Mouse (Mus musculus) hindbrain, embryonic 12.5 days (tissue): ENCODE measurements around the gene Tango6. TPM values are rescaled to one million over a fixed set of nuclear protein-coding genes. Genes with fewer than 3 reads are reported as not detected.

Experiments
- ATAC-seq: fragments of 200-750 bp; cut with Nextera tagmentation; 2 replicates; pipeline ENCODE4 v1.8.0; 2017; ENCODE audit warnings: moderate TSS enrichment; ENCODE audit not compliant: low FRiP score
- H3K27ac ChIP-seq: fragments of 300-500 bp; sonication (generic); 2 replicates; pipeline ENCODE4 v1.5.1; 2016; ENCODE audit warnings: mild to moderate bottlenecking
- H3K27me3 ChIP-seq: fragments of 300-500 bp; sonication (generic); 2 replicates; pipeline ENCODE4 v1.6.1; 2016; ENCODE audit warnings: mild to moderate bottlenecking
- H3K36me3 ChIP-seq: fragments of 300-500 bp; sonication (generic); 2 replicates; pipeline ENCODE4 v1.6.1; 2016; ENCODE audit warnings: mild to moderate bottlenecking
- H3K4me1 ChIP-seq: fragments of 300-500 bp; sonication (generic); 2 replicates; pipeline ENCODE4 v1.6.1; 2016
- H3K4me2 ChIP-seq: fragments of 300-500 bp; sonication (generic); replicated peaks from 2 replicates; pipeline ENCODE4 v1.6.1; 2016; ENCODE audit warnings: mild to moderate bottlenecking
- H3K4me3 ChIP-seq: fragments of 300-500 bp; sonication (generic); 2 replicates; pipeline ENCODE4 v1.5.1; 2016; ENCODE audit warnings: mild to moderate bottlenecking
- H3K9ac ChIP-seq: fragments of 300-500 bp; sonication (generic); 2 replicates; pipeline ENCODE4 v1.6.1; 2016; ENCODE audit warnings: mild to moderate bottlenecking, moderate library complexity
- H3K9me3 ChIP-seq: fragments of 300-500 bp; sonication (generic); replicated peaks from 2 replicates; pipeline ENCODE4 v1.6.1; 2016; ENCODE audit warnings: mild to moderate bottlenecking
- WGBS: fragments of 180-500 bp; shearing (Covaris S2); methylation state at CpG from one replicate; pipeline ENCODE4 v1.1.7; 2016; 5-methylcytosine and 5-hydroxymethylcytosine counted together
- polyA plus RNA-seq: library from polyadenylated mRNA; unstranded; fragments of >200 nt; fragmentation: Nextera tagmentation; extraction: Ambion mirVana; gene quantifications from 2 replicates; pipeline ENCODE4 v1.2.1, GENCODE M21; 2016

Gene Tango6
- polyA plus RNA-seq, 1 experiment from 2014 or later: 10.3 TPM

DNA sequence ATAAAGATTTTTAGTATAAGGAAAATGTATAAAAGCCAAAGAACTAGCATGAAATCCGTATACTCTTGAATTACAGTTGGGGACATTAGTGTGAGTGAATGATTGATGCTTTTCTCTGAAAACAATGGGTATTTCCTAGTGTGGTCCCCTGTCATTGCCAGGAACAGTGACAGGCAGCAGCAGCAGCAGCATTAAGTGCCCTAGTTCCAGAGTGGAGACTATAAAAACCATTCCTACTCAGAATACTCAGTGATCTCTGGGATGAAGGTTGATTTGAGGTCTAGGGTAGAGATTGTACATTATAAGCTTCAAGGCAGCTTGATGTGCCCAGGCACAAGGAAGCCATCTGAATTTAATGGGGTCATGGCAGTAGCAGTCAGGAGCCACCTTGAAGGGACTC is 45.0 kb downstream of the Tango6 start:
- Histone ChIP-seq H3K27me3 (peaks cover 29% of the 10 kb centered on the region), H3K9me3 (no peaks in the 10 kb centered on the region), H3K4me3 (no peak overlapping the region), H3K9ac (no peak overlapping the region), H3K36me3 (peaks cover 7% of the 10 kb centered on the region; the same call in 1 of the 2 replicates), H3K27ac (peak overlapping the region; percentile 68), H3K4me2 (peak overlapping the region; percentile 41), H3K4me1 (peaks cover 14% of the 10 kb centered on the region)
- no peak for ATAC-seq
- 30% methylated on average over 1 of the region's 1 CpGs for WGBS

DNA sequence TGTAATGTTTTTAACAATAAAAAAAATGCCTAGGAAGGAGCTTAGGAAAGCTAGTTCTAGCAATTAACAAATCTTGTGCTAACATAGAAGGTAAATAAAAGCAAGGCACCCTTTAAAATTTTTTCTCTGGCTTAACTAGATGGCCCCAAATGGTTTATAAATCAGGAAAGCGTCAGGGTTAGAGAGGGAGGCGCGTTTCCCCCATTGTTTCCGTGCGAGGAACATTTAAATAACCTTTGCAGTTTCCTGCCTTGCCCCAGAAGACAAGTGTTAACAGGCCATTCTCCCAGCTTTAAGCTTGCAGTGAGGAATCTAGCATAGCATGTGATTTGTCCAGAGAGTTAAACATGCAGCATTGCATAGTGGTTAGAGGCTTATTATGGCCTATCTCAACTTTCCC is 50.1 kb downstream of the Tango6 start:
- Histone ChIP-seq H3K9ac (no peak overlapping the region), H3K36me3 (peaks cover 8% of the 10 kb centered on the region; the same call in 1 of the 2 replicates), H3K27ac (no peak overlapping the region), H3K4me1 (peaks cover 3% of the 10 kb centered on the region), H3K4me3 (no peak overlapping the region), H3K4me2 (no peak overlapping the region), H3K9me3 (no peaks in the 10 kb centered on the region), H3K27me3 (peaks cover 11% of the 10 kb centered on the region)
- 55% methylated on average over 5 of the region's 5 CpGs for WGBS
- no peak for ATAC-seq

DNA sequence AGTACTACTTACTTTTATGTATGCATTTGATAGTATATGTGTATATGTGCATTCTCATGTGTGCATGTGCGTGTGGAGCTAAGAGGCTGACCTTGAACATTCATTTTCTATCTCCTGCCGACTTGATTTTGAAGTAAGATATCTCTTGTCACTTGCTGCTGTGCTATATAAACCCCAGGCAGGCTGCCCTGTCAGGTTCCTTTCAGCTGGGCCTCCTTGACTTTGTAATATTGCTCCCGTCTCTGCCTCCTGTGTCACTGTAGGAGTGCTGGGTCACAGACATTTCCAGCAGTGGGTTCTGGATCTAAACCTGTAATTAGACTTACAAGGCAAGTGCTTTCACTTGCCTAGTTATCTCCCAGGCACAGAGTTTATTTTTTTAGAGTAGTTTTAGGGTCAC is 50.8 kb downstream of the Tango6 start:
- Histone ChIP-seq H3K4me1 (no peaks in the 10 kb centered on the region), H3K27ac (no peak overlapping the region), H3K27me3 (peaks cover 11% of the 10 kb centered on the region), H3K36me3 (peaks cover 8% of the 10 kb centered on the region; the same call in 1 of the 2 replicates), H3K4me2 (no peak overlapping the region), H3K9me3 (no peaks in the 10 kb centered on the region), H3K4me3 (no peak overlapping the region), H3K9ac (no peak overlapping the region)
- ATAC-seq: no peak
- 69% methylated on average over 3 of the region's 3 CpGs for WGBS

DNA sequence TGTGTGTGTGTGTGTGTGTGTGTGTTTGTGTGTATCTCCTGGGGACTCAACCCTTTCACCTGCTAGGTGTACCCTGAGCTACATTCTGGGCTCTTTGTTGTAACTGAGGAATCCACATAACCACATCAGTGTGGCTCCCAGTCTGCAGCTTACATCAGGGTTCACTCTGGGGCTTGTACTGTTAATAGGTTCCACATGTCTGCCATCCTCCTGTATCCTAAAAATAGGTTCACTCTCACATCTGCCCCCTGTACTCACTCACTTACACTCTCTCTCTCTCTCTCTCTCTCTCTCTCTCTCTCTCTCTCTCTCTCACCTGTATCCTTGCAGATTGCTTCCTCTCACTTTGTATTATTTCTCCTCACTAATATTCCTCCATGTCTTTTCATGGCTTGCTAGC is 51.4 kb downstream of the Tango6 start:
- no peak for ATAC-seq
- H3K27me3 ChIP-seq: peaks cover 11% of the 10 kb centered on the region
- H3K27ac ChIP-seq: no peak overlapping the region
- peaks cover 9% of the 10 kb centered on the region for H3K36me3 ChIP-seq
- no peak overlapping the region for H3K4me3 ChIP-seq
- H3K9me3 ChIP-seq: no peaks in the 10 kb centered on the region
- no peak overlapping the region for H3K4me2 ChIP-seq
- no peaks in the 10 kb centered on the region for H3K4me1 ChIP-seq
- H3K9ac ChIP-seq: no peak overlapping the region

DNA sequence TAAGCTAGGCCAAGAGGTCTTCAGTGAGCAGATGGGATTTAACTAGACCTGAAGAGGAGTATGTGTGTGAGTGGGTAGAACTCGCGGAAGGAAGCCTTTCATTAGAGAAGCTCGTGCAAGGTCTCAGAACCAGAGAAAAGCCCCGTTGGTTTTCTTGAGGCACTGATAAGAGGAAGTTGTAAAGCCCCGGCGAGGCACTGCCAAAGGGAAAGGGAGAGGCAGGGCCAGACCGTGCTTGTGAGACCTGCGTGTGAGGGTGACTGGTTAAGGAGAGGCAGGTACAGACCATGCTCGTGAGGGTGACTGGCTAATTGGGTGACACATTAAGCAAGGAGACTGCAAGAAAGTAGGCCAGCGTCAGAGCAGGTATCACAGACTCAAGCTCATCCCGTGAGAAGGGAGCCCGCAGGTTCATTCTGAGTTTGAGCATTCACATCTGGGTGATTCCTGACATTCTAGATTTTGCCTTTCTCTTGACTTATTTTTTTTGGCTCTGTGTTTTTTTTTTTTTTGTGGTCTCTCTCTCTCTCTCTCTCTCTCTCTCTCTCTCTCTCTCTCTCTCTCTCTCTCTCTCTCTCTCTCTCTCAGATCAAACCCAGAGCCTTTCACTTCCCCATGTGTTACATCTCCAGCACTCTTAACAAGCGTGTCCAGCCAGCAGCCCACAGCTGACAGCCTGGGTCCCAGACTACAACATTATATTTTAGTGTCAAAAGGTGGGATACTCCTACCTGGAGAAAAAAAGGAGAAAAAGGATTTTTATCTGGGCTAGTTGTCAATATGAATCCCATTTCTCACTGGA is 54.2 kb downstream of the Tango6 start:
- Histone ChIP-seq H3K4me1 (no peaks in the 10 kb centered on the region), H3K9ac (no peak overlapping the region), H3K27ac (no peak overlapping the region), H3K4me3 (no peak overlapping the region), H3K4me2 (no peak overlapping the region), H3K27me3 (no peaks in the 10 kb centered on the region; the same call in 1 of the 2 replicates), H3K9me3 (no peaks in the 10 kb centered on the region), H3K36me3 (peaks cover 12% of the 10 kb centered on the region)
- WGBS: 85% methylated on average over 13 of the region's 13 CpGs
- ATAC-seq: no peak

DNA sequence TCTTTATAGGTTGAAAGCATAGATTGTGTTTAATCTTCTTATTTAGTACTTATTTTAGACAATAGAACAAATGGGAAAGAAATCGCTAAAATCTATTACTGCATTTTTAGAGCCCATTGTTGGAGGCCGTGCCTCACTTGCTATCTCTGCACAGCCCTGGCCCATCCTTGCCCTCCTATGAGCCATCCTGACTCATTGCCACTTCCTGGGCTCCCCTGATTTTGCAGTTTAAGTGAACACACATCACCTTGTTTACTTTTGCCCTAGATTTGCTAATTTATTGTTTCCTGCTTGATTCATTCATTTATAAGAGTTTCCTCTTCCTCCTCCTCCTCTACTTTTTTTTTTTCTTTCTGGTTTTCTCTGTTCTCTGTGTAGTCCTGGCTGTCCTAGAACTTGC is 55.0 kb downstream of the Tango6 start:
- H3K27ac ChIP-seq: no peak overlapping the region
- H3K4me3 ChIP-seq: no peak overlapping the region
- ATAC-seq: no peak
- no peaks in the 10 kb centered on the region for H3K27me3 ChIP-seq
- H3K36me3 ChIP-seq: peaks cover 17% of the 10 kb centered on the region
- H3K4me2 ChIP-seq: no peak overlapping the region
- H3K4me1 ChIP-seq: no peaks in the 10 kb centered on the region
- WGBS: 96% methylated on average over 2 of the region's 2 CpGs
- no peaks in the 10 kb centered on the region for H3K9me3 ChIP-seq
- no peak overlapping the region for H3K9ac ChIP-seq

DNA sequence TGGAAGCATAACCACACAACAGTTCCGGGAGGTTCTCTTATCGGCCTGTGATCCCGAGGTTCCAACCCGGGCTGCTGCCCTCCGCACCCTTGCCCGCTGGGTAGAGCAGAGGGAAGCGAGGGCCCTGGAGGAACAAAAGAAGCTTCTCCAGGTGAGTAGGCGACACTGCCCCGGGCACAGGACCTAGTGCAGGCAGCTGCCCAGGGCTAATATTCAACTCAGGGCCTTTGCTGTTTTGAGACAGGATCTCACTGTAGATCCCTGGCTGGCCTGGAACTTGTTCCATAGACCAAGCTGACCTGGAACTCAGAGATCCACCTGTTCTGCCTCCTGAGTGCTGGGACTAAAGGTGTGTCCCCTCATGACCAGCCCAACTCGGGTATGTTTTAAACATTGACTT is 59.5 kb downstream of the Tango6 start:
- Histone ChIP-seq H3K9ac (no peak overlapping the region), H3K27me3 (no peaks in the 10 kb centered on the region), H3K36me3 (peaks cover 19% of the 10 kb centered on the region), H3K9me3 (no peaks in the 10 kb centered on the region), H3K27ac (no peak overlapping the region), H3K4me3 (no peak overlapping the region), H3K4me1 (no peaks in the 10 kb centered on the region), H3K4me2 (no peak overlapping the region)
- no peak for ATAC-seq
- 93% methylated on average over 10 of the region's 10 CpGs for WGBS

DNA sequence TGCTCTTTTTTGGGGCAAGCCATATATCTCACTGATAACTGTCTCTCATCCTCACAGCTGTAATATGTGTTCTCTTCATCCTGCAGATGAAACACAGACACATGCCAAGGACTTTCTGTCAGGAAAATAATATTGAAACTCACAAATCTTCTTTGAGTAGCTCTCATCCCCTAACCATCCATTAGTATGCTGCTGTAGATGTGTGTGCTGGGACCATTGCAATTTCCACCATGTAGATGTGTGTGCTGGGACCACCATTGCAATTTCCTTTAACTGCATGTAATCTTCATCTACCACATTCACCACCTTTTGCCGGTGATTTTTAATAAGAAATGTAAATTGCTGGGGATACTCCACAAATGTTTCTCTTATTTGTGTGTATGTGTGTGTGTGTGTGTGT is 60.5 kb downstream of the Tango6 start:
- H3K9ac ChIP-seq: no peak overlapping the region
- H3K27me3 ChIP-seq: no peaks in the 10 kb centered on the region
- no peaks in the 10 kb centered on the region for H3K4me1 ChIP-seq
- no peaks in the 10 kb centered on the region for H3K9me3 ChIP-seq
- peaks cover 19% of the 10 kb centered on the region for H3K36me3 ChIP-seq
- ATAC-seq: no peak
- no peak overlapping the region for H3K4me2 ChIP-seq
- no peak overlapping the region for H3K27ac ChIP-seq
- no peak overlapping the region for H3K4me3 ChIP-seq
- WGBS: 91% methylated on average over 1 of the region's 1 CpGs

DNA sequence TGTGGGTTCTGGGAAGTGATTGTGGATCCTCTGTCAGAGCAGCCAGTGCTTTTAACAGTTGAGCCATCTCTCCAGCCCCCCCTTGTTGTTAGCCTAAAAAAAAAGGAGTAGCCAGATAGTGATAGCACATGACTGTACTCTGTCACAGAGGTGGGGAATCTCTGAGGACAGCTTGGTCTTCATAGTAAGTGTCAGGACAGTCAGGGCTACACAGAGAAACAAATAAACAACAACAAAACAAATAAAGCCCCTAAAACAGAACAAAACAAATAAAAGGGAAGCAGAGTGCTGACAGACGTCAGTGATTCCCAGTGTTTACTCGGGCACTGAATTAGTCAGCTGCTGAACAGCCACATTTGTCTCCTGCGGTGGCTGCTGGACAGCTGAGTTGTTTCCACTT is 70.6 kb downstream of the Tango6 start:
- Histone ChIP-seq H3K27ac (no peak overlapping the region), H3K9me3 (no peaks in the 10 kb centered on the region), H3K4me3 (no peak overlapping the region), H3K36me3 (no peaks in the 10 kb centered on the region), H3K4me2 (no peak overlapping the region), H3K27me3 (no peaks in the 10 kb centered on the region), H3K4me1 (no peaks in the 10 kb centered on the region), H3K9ac (no peak overlapping the region)
- no peak for ATAC-seq
- 53% methylated on average over 3 of the region's 3 CpGs for WGBS

DNA sequence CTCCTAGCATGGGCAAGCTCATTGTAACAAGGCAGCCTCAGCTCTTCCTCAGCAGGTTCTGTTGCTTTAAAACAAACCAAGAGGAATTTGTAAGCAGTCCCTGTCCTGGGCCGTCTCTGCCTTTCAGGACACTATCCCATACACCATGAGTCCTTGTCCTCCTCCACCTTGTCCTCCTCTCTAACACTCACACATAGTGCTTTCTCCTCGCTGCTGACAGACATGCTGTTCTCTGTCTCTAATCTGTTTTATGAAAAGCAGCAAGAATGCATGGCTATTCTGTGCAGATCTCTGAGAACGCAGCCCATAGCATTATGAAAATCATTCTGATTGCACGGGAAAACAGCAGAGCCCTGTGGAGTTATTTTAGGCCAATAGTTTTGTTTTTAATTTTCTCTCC is 78.4 kb downstream of the Tango6 start:
- H3K4me1 ChIP-seq: peaks cover 14% of the 10 kb centered on the region
- WGBS: 39% methylated on average over 4 of the region's 4 CpGs

DNA sequence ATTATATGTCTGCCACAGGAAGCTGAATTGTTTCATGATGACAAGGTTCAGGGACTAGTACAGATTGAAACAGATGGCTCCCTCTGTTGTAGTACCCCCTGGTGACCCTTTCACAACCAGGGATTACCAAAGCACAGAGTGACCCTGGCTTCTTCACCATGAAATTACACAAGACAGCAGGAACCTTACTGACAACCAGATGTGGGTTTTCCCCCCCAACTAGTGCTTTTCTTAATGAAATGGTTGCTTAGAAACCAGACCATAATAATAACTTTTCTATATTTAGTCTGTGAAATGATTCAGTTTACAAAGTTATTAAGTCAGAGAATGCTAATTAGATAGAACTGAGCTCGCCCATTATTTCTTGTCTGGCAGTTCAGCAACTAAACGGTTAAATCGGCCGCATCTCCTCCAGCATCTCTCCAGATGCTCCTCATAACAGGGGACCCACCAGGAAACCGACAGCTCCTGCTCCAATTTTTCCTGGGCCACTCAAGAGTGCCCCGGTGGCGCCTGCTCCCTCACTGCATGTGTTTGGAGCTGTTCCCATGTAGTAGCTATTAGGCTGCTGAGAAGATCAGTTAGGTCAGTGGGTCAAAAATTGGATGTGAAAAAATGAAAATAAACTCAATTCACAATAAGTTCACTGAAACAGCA is 79.1 kb downstream of the Tango6 start:
- Histone ChIP-seq H3K36me3 (no peaks in the 10 kb centered on the region), H3K27me3 (no peaks in the 10 kb centered on the region), H3K4me3 (no peak overlapping the region), H3K4me1 (peaks cover 14% of the 10 kb centered on the region), H3K4me2 (no peak overlapping the region), H3K9me3 (no peaks in the 10 kb centered on the region), H3K27ac (0 out of 2 replicates have a peak overlapping the region, but pooled peaks have one; percentile 17), H3K9ac (no peak overlapping the region)
- no peak for ATAC-seq
- WGBS: 22% methylated on average over 7 of the region's 7 CpGs

More for the DNA sequence above, 78.4 kb downstream of the Tango6 start:
- ATAC-seq: no peak
- Histone ChIP-seq H3K4me3 (no peak overlapping the region), H3K36me3 (no peaks in the 10 kb centered on the region), H3K4me2 (no peak overlapping the region), H3K9me3 (no peaks in the 10 kb centered on the region), H3K27me3 (no peaks in the 10 kb centered on the region), H3K27ac (no peak overlapping the region), H3K9ac (no peak overlapping the region)

DNA sequence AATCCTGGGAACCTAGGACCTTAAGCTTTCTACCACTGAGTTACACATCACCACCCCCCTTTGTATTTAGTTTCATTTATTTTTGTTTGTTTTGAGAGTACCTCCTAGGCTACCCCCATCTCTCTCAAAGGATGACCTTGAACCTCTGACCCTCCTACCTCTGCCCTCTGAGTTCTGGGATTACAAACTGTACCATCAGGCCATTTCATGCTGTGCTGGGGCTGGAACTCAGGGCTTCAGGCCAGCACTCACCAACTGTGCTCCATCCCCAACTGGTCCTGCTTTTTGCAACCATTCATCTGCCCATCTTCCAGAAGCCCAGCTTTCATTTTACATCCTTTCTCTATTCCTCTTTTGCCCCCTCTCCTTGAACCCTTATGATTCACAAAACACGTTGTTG is 81.7 kb downstream of the Tango6 start:
- ATAC-seq: no peak
- WGBS: 71% methylated on average over 1 of the region's 1 CpGs

DNA sequence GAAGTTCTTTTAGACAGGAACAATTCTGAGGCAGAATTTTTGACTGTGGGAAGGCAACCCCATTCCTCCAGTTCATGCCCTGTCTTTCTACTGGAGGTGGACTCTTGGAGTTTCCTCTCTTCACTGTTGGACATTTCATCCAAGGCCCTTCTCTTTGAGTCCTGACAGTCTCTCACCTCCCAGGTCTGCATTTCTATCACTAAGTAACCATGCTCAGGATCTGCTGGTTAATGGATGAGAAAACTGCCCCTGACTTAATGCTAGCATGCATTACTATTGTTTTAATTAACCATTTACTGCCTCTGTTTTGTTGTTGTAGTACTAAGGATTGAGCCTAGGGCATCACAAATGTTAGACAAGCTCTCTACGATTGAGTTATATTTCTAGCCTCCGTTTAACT is 82.7 kb downstream of the Tango6 start:
- H3K9me3 ChIP-seq: no peaks in the 10 kb centered on the region
- WGBS: 95% methylated on average over 2 of the region's 2 CpGs
- H3K4me2 ChIP-seq: no peak overlapping the region
- peaks cover 14% of the 10 kb centered on the region for H3K4me1 ChIP-seq
- no peak overlapping the region for H3K4me3 ChIP-seq
- no peak for ATAC-seq
- H3K36me3 ChIP-seq: no peaks in the 10 kb centered on the region
- H3K27me3 ChIP-seq: no peaks in the 10 kb centered on the region
- no peak overlapping the region for H3K9ac ChIP-seq
- no peak overlapping the region for H3K27ac ChIP-seq

More for the DNA sequence above, 81.7 kb downstream of the Tango6 start:
- Histone ChIP-seq H3K27me3 (no peaks in the 10 kb centered on the region), H3K4me1 (peaks cover 14% of the 10 kb centered on the region), H3K9ac (no peak overlapping the region), H3K4me2 (no peak overlapping the region), H3K9me3 (no peaks in the 10 kb centered on the region), H3K4me3 (no peak overlapping the region), H3K27ac (no peak overlapping the region), H3K36me3 (no peaks in the 10 kb centered on the region)
